9 mouse cellular contexts compared by ENCODE assay signal in the genomic region with DNA sequence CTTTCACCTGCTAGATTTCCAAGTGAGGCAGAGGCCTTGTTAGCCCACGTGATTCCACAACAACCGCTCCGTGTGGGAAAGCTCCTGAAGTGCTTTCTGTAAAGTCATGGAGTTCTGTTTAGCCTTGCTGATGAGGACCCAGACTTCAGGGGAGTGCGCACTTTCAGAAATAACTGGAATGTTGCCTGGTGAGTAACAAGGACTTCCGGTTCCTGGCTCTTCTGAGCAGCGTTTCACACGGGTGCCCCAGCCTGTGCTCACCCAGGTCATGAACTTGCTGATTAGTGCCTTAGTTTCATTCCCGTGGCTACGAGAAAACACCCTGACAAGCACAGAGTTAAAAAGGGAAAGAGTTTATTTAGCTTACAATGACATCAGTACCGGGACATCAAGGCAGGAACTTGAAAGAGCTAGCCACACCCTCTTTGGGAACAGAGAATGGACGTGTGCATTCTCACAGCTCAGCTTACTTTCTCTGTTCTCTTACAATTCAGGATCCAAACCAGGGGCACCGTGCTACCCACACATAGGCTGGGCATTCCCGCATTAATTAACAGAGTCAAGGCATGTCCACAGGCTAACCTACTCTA.
DNase-seq lines count a peak whose midpoint lies in the region; ATAC-seq lines count a peak whose summit lies in the region.
"Had no signal": no experiment of that assay in that cellular context is flagged by ENCODE, and none has a peak within 500 bp of the region (broad histone marks: within the 10 kb centered on the region; RNA-seq: fewer than 3 reads in every experiment).

No protein-coding gene starts in this region.

- H3K27ac ChIP-seq in lung, embryonic 15.5 days, result peak overlapping the region; percentile 75

- peak overlapping the region; percentile 10; the same call in 1 of the 2 replicates for H3K4me3 ChIP-seq in lung, embryonic 15.5 days
- H3K4me3 ChIP-seq: megakaryocyte, embryonic 14.5 days had no signal

- H3K4me2 ChIP-seq in lung, embryonic 15.5 days, result peak overlapping the region; percentile 41

- no peaks in the 10 kb centered on the region for H3K36me3 ChIP-seq in lung, embryonic 15.5 days

- H3K27me3 ChIP-seq in lung, embryonic 15.5 days, result no peaks in the 10 kb centered on the region
- H3K27me3 ChIP-seq: megakaryocyte, embryonic 14.5 days had no signal

- peak; percentile 81; the same call in 1 of the 2 replicates for ATAC-seq in lung, embryonic 15.5 days (ENCODE audit: borderline replicate concordance, extremely low read depth, low FRiP score, low TSS enrichment)
- no peak for ATAC-seq in megakaryocyte-erythroid progenitor cell, adult 5-6 weeks (replicated peaks; ENCODE audit: low FRiP score, low TSS enrichment, poor library complexity, severe bottlenecking)

- H3K4me1 ChIP-seq in lung, embryonic 15.5 days, result peaks cover 6% of the 10 kb centered on the region; the same call in 1 of the 2 replicates
- H3K4me1 ChIP-seq: megakaryocyte, embryonic 14.5 days had no signal

- H3K9me3 ChIP-seq in lung, embryonic 15.5 days, result no peaks in the 10 kb centered on the region
- H3K9me3 ChIP-seq: megakaryocyte, embryonic 14.5 days had no signal

- WGBS in lung, embryonic 15.5 days, result 33% methylated on average over 13 of the region's 13 CpGs

- H3K9ac ChIP-seq in lung, embryonic 15.5 days, result no peak overlapping the region

- DNase-seq in embryo, embryonic 10.5 days (ENCODE audit: low spot score), result peak; percentile 18
- DNase-seq in embryo, embryonic 9.5 days (ENCODE audit: extremely low spot score), result no peak
- peak; percentile 45 for DNase-seq in ZHBTc4 (ENCODE audit: low read depth, low spot score)
- DNase-seq in heart, postnatal 4 days, result peak; percentile 34
- no peak for DNase-seq in retina, postnatal 1 day
- no peak for DNase-seq in frontal cortex, postnatal 36 days (ENCODE audit: low spot score in 2 of 2)

Comparison
In these comparisons a context has a peak if more than half of its experiments do, and no peak if none do; other contexts are left out.
1. DNase-seq: peak in embryo, embryonic 10.5 days (single experiment), ZHBTc4 (single experiment) and heart, postnatal 4 days (single experiment); none in embryo, embryonic 9.5 days (single experiment), retina, postnatal 1 day (single experiment) and frontal cortex, postnatal 36 days (0 of 2).